Mouse (Mus musculus) ovary, adult 2 months (tissue): Measurements from ENCODE around the gene Prdm2. TPM values are rescaled to one million over a fixed set of nuclear protein-coding genes. Genes with fewer than 3 reads are reported as not detected.

ENCODE experiments used
- polyA plus RNA-seq: library from polyadenylated mRNA; depleted of rRNA; stranded (reverse); fragments of >200 nt; gene quantifications from 2 replicates; pipeline ENCODE4 v1.2.3, GENCODE M21; 2012; rRNA removed

The Prdm2 gene
- 16.6 and 18.9 TPM in 2 replicates for polyA plus RNA-seq

DNA sequence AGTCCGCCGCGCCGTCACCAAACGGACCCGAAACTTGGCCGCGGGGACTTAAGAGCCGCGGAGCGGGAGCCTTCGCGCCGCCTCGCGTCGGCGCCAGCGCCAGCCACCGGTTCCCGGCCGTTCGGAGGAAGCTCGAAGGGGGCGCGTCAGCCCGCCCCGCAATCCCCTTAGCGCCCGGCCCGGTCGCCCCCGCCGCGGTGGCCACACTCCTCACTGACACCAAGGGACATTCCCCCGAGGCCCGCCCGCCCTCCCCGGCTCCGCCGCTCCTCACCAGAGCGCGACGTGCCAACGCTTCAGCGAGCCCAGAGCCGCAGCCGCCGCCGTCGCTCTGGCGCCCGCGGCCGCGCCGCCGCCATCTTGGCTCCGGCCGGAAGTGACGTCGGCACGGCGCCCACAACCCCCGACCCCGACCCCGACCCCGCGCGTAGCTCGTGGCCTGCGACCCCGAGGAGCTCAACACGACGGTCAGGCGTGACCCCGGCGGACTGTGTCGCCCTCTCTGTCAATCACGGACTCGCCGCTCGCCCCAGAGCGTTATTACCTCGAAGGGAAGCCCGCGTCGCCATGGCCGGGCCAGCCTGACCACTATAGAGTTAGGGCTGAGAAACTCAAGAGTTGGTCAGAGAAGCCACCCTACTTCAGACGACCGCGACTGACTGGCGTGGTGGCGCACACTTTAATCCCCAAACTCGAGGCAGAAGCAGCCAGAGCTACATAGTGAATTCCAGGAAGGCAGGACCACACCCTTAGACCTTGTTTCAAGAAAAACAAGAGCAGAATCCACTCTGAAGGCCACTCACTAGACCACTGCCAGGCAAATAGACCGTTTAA, at the start of gene Prdm2:
Gene Prdm2, minus strand, starts transcription at position 655 of the 834 bp plus-strand sequence.

Other genes starting within 250 kb of the Prdm2 start
- 10.1 and 10.2 TPM in 2 replicates for gene Pdpn, start 86.6 kb upstream of the Prdm2 start, polyA plus RNA-seq
- 2.3 and 3.3 TPM in 2 replicates for gene Lrrc38, start 136.8 kb upstream of the Prdm2 start, polyA plus RNA-seq
- 0.12 TPM in 1 of 2 replicates, not detected in the other for gene Pramel1, start 181.4 kb upstream of the Prdm2 start, polyA plus RNA-seq
- 4.5 and 6.2 TPM in 2 replicates for gene Pramef8, start 199.4 kb upstream of the Prdm2 start, polyA plus RNA-seq
- gene Oog4, start 237.3 kb upstream of the Prdm2 start, polyA plus RNA-seq, result 0.85 and 1.8 TPM in 2 replicates